Mouse (Mus musculus) kidney, embryonic 15.5 days (tissue): Measurements from ENCODE around the gene Ninj2. TPM values are rescaled to one million over a fixed set of nuclear protein-coding genes. Genes with fewer than 3 reads are reported as not detected.

Source experiments
- ATAC-seq: fragments of 200-750 bp; cut with Nextera tagmentation; replicated peaks from 2 replicates; pipeline ENCODE4 v1.8.0; 2017; ENCODE audit warnings: moderate TSS enrichment; ENCODE audit not compliant: low FRiP score
- H3K27ac ChIP-seq: fragments of 300-500 bp; sonication (generic); 2 replicates; pipeline ENCODE4 v1.5.1; 2015; ENCODE audit warnings: mild to moderate bottlenecking, inconsistent platforms
- H3K27me3 ChIP-seq: fragments of 300-500 bp; sonication (generic); 2 replicates; pipeline ENCODE4 v1.6.1; 2015; ENCODE audit warnings: inconsistent platforms
- H3K36me3 ChIP-seq: fragments of 300-500 bp; sonication (generic); 2 replicates; pipeline ENCODE4 v1.6.1; 2015; ENCODE audit warnings: inconsistent platforms
- H3K4me1 ChIP-seq: fragments of 300-500 bp; sonication (generic); 2 replicates; pipeline ENCODE4 v1.6.1; 2015; ENCODE audit warnings: inconsistent platforms
- H3K4me2 ChIP-seq: fragments of 300-500 bp; sonication (generic); 2 replicates; pipeline ENCODE4 v1.6.1; 2015; ENCODE audit warnings: moderate library complexity, mild to moderate bottlenecking, inconsistent platforms
- H3K4me3 ChIP-seq: fragments of 300-500 bp; sonication (generic); replicated peaks from 2 replicates; pipeline ENCODE4 v1.5.1; 2015; ENCODE audit warnings: mild to moderate bottlenecking, inconsistent platforms
- H3K9ac ChIP-seq: fragments of 300-500 bp; sonication (generic); 2 replicates; pipeline ENCODE4 v1.6.1; 2015; ENCODE audit warnings: mild to moderate bottlenecking, inconsistent platforms
- H3K9me3 ChIP-seq: fragments of 300-500 bp; sonication (generic); replicated peaks from 2 replicates; pipeline ENCODE4 v1.6.1; 2016; ENCODE audit warnings: inconsistent platforms
- WGBS: fragments of 180-500 bp; shearing (Covaris S2); methylation state at CpG from one replicate; pipeline ENCODE4 v1.1.7; 2015; ENCODE audit warnings: mixed read lengths; 5-methylcytosine and 5-hydroxymethylcytosine counted together
- polyA plus RNA-seq: library from polyadenylated mRNA; unstranded; fragments of >200 nt; fragmentation: Nextera tagmentation; extraction: Ambion mirVana; gene quantifications from 2 replicates; pipeline ENCODE4 v1.2.1, GENCODE M21; 2015

Ninj2 gene
- polyA plus RNA-seq, 1 experiment from 2014 or later, result not detected

- WGBS, result 78% methylated on average over 5 of the region's 5 CpGs
Measured at GRCm38 (mm10) chr6:120249831-120250230, 156.7 kb downstream of the Ninj2 start.

More at GRCm38 (mm10) chr6:120249831-120250230, 156.7 kb downstream of the Ninj2 start:
- Histone ChIP-seq H3K4me3 (no peak overlapping the region), H3K4me2 (no peak overlapping the region), H3K27ac (no peak overlapping the region), H3K4me1 (peaks cover 4% of the 10 kb centered on the region), H3K36me3 (no peaks in the 10 kb centered on the region), H3K9ac (no peak overlapping the region), H3K27me3 (no peaks in the 10 kb centered on the region), H3K9me3 (no peaks in the 10 kb centered on the region)
- no peak for ATAC-seq

Other genes starting within 250 kb of the Ninj2 start
- gene Erc1, start 245.2 kb upstream of the Ninj2 start, polyA plus RNA-seq, result 18.6 and 19.8 TPM in 2 replicates
- gene Rad52, start 190.7 kb upstream of the Ninj2 start, polyA plus RNA-seq, result 27.0 and 27.3 TPM in 2 replicates
- gene Wnk1, start 54.7 kb upstream of the Ninj2 start, polyA plus RNA-seq, result 53.1 and 54.1 TPM in 2 replicates
- gene D330020A13Rik, start 201.0 kb downstream of the Ninj2 start, polyA plus RNA-seq, result 0.52 and 0.81 TPM in 2 replicates
- gene B4galnt3, start 201.2 kb downstream of the Ninj2 start, polyA plus RNA-seq, result 2.2 and 2.6 TPM in 2 replicates